Mouse (Mus musculus) hindbrain, embryonic 10.5 days (tissue): Measurements from ENCODE around the gene Pcca. TPM values are rescaled to one million over a fixed set of nuclear protein-coding genes. Genes with fewer than 3 reads are reported as not detected.
A peak's percentile ranks its signal among the peaks of the same experiment; 100 is the strongest.

ENCODE experiments used
- DNase-seq: peaks from one replicate; pipeline ENCODE4 v3.0.0-alpha.2; 2017; ENCODE audit warnings: low spot score
- H3K27ac ChIP-seq: fragments of 300-500 bp; sonication (generic); 2 replicates; pipeline ENCODE4 v1.5.1; 2016; ENCODE audit warnings: mild to moderate bottlenecking, moderate library complexity
- H3K27me3 ChIP-seq: fragments of 300-500 bp; sonication (generic); 2 replicates; pipeline ENCODE4 v1.6.1; 2016; ENCODE audit warnings: mild to moderate bottlenecking; ENCODE audit not compliant: poor library complexity, insufficient read depth, severe bottlenecking
- H3K36me3 ChIP-seq: fragments of 300-500 bp; sonication (generic); 2 replicates; pipeline ENCODE4 v1.6.1; 2016; ENCODE audit warnings: mild to moderate bottlenecking, moderate library complexity
- H3K4me1 ChIP-seq: fragments of 300-500 bp; sonication (generic); replicated peaks from 2 replicates; pipeline ENCODE4 v1.6.1; 2016; ENCODE audit warnings: mild to moderate bottlenecking
- H3K4me3 ChIP-seq: fragments of 300-500 bp; sonication (generic); 2 replicates; pipeline ENCODE4 v1.5.1; 2016; ENCODE audit warnings: mild to moderate bottlenecking, moderate library complexity
- H3K9me3 ChIP-seq: fragments of 300-500 bp; sonication (generic); 2 replicates; pipeline ENCODE4 v1.6.1; 2016; ENCODE audit warnings: mild to moderate bottlenecking, moderate library complexity
- WGBS: fragments of 180-500 bp; shearing (Covaris S2); methylation state at CpG from one replicate; pipeline ENCODE4 v1.1.7; 2016; 5-methylcytosine and 5-hydroxymethylcytosine counted together
- polyA plus RNA-seq: library from polyadenylated mRNA; unstranded; fragments of >200 nt; fragmentation: Nextera tagmentation; extraction: Ambion mirVana; gene quantifications from 2 replicates; pipeline ENCODE4 v1.2.1, GENCODE M21; 2016

Pcca gene
- polyA plus RNA-seq, 1 experiment from 2014 or later: 25.6 TPM

DNA sequence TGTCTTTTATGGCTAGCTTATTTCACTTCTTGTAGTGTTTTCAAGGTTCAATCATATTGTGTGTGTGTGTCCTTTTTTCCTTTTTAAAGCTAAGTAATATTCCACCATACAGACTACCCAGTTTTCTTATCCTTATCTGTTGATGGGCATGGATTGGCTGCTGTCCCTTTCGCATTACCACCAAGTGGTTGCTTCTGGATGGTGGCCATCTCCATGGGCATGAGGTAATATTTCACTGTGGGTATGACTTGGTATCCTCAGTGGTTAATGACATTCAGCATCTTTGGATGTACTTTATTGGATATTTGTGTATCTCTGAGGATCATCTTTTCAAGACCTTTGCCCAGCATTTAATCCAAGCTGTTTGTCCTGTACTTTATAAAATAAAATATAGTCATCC, 362.0 kb downstream of the Pcca start:
- Histone ChIP-seq H3K27me3 (no peaks in the 10 kb centered on the region), H3K4me1 (no peaks in the 10 kb centered on the region), H3K27ac (no peak overlapping the region), H3K9me3 (no peaks in the 10 kb centered on the region), H3K36me3 (0 out of 2 replicates have a peak, but pooled peaks cover 3% of the 10 kb centered on the region), H3K4me3 (no peak overlapping the region)
- no peak for DNase-seq
- 98% methylated on average over 1 of the region's 1 CpGs for WGBS

- no peaks in the 10 kb centered on the region for H3K9me3 ChIP-seq
- H3K27ac ChIP-seq: no peak overlapping the region
- no peak overlapping the region for H3K4me3 ChIP-seq
- no peaks in the 10 kb centered on the region for H3K36me3 ChIP-seq
- H3K27me3 ChIP-seq: no peaks in the 10 kb centered on the region
- no peaks in the 10 kb centered on the region for H3K4me1 ChIP-seq
- no peak for DNase-seq
Measured at GRCm38 (mm10) chr14:122898550-122898949, 364.4 kb downstream of the Pcca start.

DNA sequence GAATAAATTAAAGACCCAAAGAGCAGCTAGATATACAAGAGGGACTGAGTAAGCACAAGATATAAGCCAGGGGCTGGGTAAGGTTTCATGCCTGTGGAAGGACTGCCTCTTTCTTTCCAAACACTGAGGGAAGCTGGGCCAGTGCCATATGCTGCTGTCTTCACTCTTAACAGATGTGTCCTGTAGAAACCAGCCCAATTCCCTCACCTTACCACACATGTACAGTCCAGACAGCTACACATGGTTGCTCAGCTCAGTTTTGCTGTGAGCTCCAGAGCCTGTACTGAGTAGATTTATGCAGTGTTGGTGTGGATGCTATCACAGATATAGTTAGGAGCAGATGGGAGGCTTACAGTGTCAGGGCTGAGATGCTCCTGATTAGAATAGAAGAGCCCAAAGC, 366.6 kb downstream of the Pcca start:
- Histone ChIP-seq H3K9me3 (no peaks in the 10 kb centered on the region), H3K27ac (no peak overlapping the region), H3K27me3 (no peaks in the 10 kb centered on the region), H3K4me3 (no peak overlapping the region), H3K4me1 (no peaks in the 10 kb centered on the region), H3K36me3 (no peaks in the 10 kb centered on the region)
- DNase-seq: no peak

DNA sequence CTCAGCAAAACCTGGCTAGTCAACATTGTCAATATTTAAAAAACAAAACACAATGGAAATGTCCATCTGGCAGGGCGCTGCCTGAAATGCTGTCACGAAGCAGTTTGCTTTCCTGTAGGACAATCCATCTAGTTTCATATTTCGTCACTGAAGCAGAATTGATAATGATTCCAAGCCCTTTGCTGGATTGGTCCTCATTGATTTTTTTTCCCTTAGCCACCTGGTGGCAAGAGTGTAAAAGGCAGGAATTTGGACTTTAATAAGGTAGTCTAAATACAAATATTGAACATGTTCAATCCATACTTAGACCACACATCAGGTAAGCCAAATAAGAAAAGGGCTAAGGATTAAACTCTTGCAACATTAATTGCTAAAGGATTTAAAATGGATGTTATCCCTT, 367.1 kb downstream of the Pcca start:
- 78% methylated on average over 3 of the region's 3 CpGs for WGBS
- Histone ChIP-seq H3K27me3 (no peaks in the 10 kb centered on the region), H3K4me3 (no peak overlapping the region), H3K4me1 (no peaks in the 10 kb centered on the region), H3K27ac (no peak overlapping the region), H3K9me3 (no peaks in the 10 kb centered on the region), H3K36me3 (no peaks in the 10 kb centered on the region)
- no peak for DNase-seq

DNA sequence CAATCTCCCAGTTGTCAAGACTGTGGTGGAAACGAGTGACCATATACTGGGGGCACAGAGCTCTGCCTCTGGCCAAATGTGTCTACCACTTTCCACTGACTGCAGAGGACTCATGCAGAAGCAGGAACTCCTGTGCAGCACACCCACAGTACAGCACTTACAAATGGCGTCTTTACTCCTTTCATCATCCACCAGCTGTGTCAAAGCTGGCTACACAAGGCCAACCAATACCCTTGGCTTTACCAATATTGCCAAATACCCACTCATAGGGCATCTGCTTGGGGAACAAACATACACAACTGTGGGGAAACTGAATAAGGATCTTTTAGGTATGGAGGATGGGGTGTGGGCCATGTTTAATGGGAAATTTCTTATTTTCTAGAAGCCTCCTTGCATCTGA, 367.6 kb downstream of the Pcca start:
- no peaks in the 10 kb centered on the region for H3K4me1 ChIP-seq
- H3K36me3 ChIP-seq: no peaks in the 10 kb centered on the region
- H3K9me3 ChIP-seq: peaks cover under 1% of the 10 kb centered on the region; the same call in 1 of the 2 replicates
- H3K27ac ChIP-seq: no peak overlapping the region
- no peaks in the 10 kb centered on the region for H3K27me3 ChIP-seq
- WGBS: 83% methylated on average over 2 of the region's 2 CpGs
- no peak for DNase-seq
- H3K4me3 ChIP-seq: no peak overlapping the region

- 86% methylated on average over 2 of the region's 2 CpGs for WGBS
- no peak for DNase-seq
- Histone ChIP-seq H3K4me1 (no peaks in the 10 kb centered on the region), H3K27ac (no peak overlapping the region), H3K27me3 (no peaks in the 10 kb centered on the region), H3K4me3 (no peak overlapping the region), H3K36me3 (0 out of 2 replicates have a peak, but pooled peaks cover 2% of the 10 kb centered on the region), H3K9me3 (peaks cover 4% of the 10 kb centered on the region)
Measured at GRCm38 (mm10) chr14:122902136-122902535, 368.0 kb downstream of the Pcca start.

- 0 out of 2 replicates have a peak, but pooled peaks cover 3% of the 10 kb centered on the region for H3K36me3 ChIP-seq
- no peaks in the 10 kb centered on the region for H3K27me3 ChIP-seq
- no peak overlapping the region for H3K4me3 ChIP-seq
- H3K4me1 ChIP-seq: no peaks in the 10 kb centered on the region
- peaks cover 8% of the 10 kb centered on the region for H3K9me3 ChIP-seq
- no peak overlapping the region for H3K27ac ChIP-seq
- 83% methylated on average over 4 of the region's 4 CpGs for WGBS
- DNase-seq: no peak
Measured at GRCm38 (mm10) chr14:122902884-122903283, 368.8 kb downstream of the Pcca start.

DNA sequence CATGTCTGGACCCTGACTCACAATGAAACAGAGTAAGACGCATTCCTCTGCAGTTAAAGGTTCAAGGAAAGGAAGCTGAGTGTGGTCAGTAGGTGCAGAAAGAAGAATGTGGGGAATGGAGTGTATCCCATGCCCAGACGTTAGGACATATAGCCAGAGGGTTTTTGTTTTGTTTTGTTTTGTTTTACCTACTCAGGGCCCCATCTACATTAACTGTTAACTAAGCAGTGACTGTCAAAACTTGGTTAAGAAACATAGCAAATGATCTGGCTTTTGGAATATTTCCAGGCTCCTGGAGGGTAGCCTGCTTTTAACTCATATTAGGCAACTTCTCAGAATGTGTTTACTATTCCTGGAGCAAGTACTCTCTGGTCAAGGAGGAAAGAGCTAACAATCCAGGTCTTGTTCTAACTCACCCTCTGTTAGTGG, 369.8 kb downstream of the Pcca start:
- WGBS: 71% methylated on average over 2 of the region's 2 CpGs
- H3K27me3 ChIP-seq: no peaks in the 10 kb centered on the region
- peaks cover 17% of the 10 kb centered on the region for H3K9me3 ChIP-seq

DNA sequence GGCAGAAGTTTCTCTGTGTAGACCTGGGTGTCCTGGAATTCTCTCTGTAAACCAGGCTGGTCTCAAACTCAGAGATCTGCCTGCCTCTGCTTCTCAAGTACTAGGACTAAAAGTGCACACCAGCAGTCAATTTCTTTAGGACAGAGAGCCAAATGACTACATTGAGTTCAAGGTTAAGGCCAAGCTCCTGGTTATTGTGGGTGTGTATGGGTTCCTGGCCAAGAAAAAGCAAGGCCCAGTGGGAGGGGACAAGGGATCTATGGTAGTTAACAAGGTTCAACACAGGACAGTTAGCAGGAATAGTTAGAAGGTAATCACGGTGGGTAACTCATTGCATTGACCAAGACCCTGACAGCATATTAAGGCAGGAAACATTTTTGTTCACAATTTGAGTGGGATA, 370.9 kb downstream of the Pcca start:
- DNase-seq: no peak
- WGBS: 84% methylated on average over 1 of the region's 1 CpGs

More for the DNA sequence above, 369.8 kb downstream of the Pcca start:
- Histone ChIP-seq H3K36me3 (0 out of 2 replicates have a peak, but pooled peaks cover 3% of the 10 kb centered on the region), H3K4me3 (no peak overlapping the region), H3K27ac (no peak overlapping the region), H3K4me1 (no peaks in the 10 kb centered on the region)
- DNase-seq: no peak

DNA sequence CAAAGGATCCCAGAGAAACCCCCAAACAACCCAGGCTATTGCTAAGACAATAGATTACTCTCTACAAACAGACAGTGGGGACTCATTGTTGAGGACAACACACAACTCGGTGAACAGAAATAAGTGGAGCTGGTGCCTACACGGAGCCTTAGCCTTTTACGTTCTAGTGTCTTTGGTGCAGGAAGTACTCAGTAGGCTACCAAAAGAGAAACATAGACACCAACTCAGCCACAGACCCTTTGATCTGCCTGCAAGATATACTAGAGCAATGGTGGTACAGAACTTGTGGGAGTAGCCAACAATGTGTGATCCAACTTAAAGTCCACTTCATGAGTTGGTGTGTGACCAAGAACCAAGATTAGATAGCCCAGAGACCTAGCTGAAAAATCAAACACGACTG, 374.0 kb downstream of the Pcca start:
- Histone ChIP-seq H3K9me3 (peaks cover 17% of the 10 kb centered on the region), H3K27ac (no peak overlapping the region), H3K4me1 (peaks cover 8% of the 10 kb centered on the region), H3K4me3 (no peak overlapping the region), H3K27me3 (peaks cover 7% of the 10 kb centered on the region; the same call in 1 of the 2 replicates), H3K36me3 (0 out of 2 replicates have a peak, but pooled peaks cover 3% of the 10 kb centered on the region)
- no peak for DNase-seq
- 93% methylated on average over 4 of the region's 4 CpGs for WGBS

More for the DNA sequence above, 370.9 kb downstream of the Pcca start:
- H3K4me1 ChIP-seq: no peaks in the 10 kb centered on the region
- H3K4me3 ChIP-seq: no peak overlapping the region
- 0 out of 2 replicates have a peak, but pooled peaks cover 3% of the 10 kb centered on the region for H3K36me3 ChIP-seq
- no peak overlapping the region for H3K27ac ChIP-seq
- peaks cover 17% of the 10 kb centered on the region for H3K9me3 ChIP-seq
- no peaks in the 10 kb centered on the region for H3K27me3 ChIP-seq

GRCm38 (mm10) chr14:122909368-122910091, 375.4 kb downstream of the Pcca start:
- H3K27me3 ChIP-seq: peaks cover 11% of the 10 kb centered on the region; the same call in 1 of the 2 replicates
- no peak overlapping the region for H3K4me3 ChIP-seq
- 89% methylated on average over 5 of the region's 5 CpGs for WGBS
- peaks cover 17% of the 10 kb centered on the region for H3K9me3 ChIP-seq
- no peak overlapping the region for H3K27ac ChIP-seq
- DNase-seq: no peak
- H3K36me3 ChIP-seq: 0 out of 2 replicates have a peak, but pooled peaks cover 3% of the 10 kb centered on the region
- peaks cover 12% of the 10 kb centered on the region for H3K4me1 ChIP-seq

- Histone ChIP-seq H3K36me3 (0 out of 2 replicates have a peak, but pooled peaks cover 3% of the 10 kb centered on the region), H3K9me3 (peaks cover 17% of the 10 kb centered on the region), H3K27me3 (peaks cover 11% of the 10 kb centered on the region; the same call in 1 of the 2 replicates), H3K27ac (no peak overlapping the region), H3K4me3 (no peak overlapping the region), H3K4me1 (peaks cover 12% of the 10 kb centered on the region)
- no peak for DNase-seq
Measured at GRCm38 (mm10) chr14:122911265-122911664, 377.1 kb downstream of the Pcca start.

DNA sequence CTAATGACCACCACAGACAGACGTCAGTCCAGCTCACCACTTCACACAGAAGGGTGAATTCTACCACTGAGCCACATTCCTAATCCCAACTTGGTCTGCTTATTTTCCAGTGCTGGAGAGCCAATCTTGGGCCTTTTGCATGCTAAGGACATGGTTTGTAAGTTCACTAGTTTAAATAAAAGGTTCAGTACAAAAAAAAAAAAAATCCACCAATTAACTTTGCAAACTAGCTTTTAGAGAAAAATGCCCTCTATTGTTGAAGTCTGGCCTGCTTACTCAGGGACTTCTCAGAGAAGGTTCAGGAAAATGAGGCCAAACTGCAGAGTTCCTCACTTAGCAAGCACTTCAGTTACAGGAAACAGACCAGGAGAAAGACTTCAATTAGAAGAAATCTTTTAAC, 378.0 kb downstream of the Pcca start:
- Histone ChIP-seq H3K27ac (no peak overlapping the region), H3K4me1 (peaks cover 12% of the 10 kb centered on the region), H3K9me3 (peaks cover 13% of the 10 kb centered on the region), H3K36me3 (0 out of 2 replicates have a peak, but pooled peaks cover under 1% of the 10 kb centered on the region), H3K4me3 (peak overlapping the region; percentile 75), H3K27me3 (peaks cover 11% of the 10 kb centered on the region; the same call in 1 of the 2 replicates)
- whole genome bisulfite sequencing: 69% methylated on average over 1 of the region's 1 CpGs
- DNase-seq: no peak
